Mouse (Mus musculus) brown adipose tissue, adult 24 weeks (tissue): Measurements from ENCODE around the gene Mpp4. TPM values are rescaled to one million over a fixed set of nuclear protein-coding genes. Genes with fewer than 3 reads are reported as not detected.

ENCODE experiments used
- polyA plus RNA-seq: library from polyadenylated mRNA; stranded (reverse); fragments of >200 nt; gene quantifications from 2 replicates; pipeline ENCODE4 v1.2.4, GENCODE M21; 2012; ENCODE audit not compliant: missing spikeins, insufficient read depth, insufficient read length

Gene Mpp4
- polyA plus RNA-seq, 1 experiment, result not detected

Other genes with a start within 250 kb of the Mpp4 start
- 24.9 and 35.7 TPM in 2 replicates for gene Trak2, start 190.0 kb downstream of the Mpp4 start, polyA plus RNA-seq
- gene Stradb, start 189.9 kb downstream of the Mpp4 start, polyA plus RNA-seq, result 53.2 and 63.6 TPM in 2 replicates
- gene C2cd6, start 68.5 kb downstream of the Mpp4 start, polyA plus RNA-seq, result not detected in 2 replicates
- gene Tmem237, start 43.0 kb downstream of the Mpp4 start, polyA plus RNA-seq, result 4.3 and 5.6 TPM in 2 replicates
- gene Als2, start 73.8 kb upstream of the Mpp4 start, polyA plus RNA-seq, result 5.2 and 5.4 TPM in 2 replicates
- not detected in 2 replicates for gene Cdk15, start 93.5 kb upstream of the Mpp4 start, polyA plus RNA-seq